Mouse (Mus musculus) leukemia stem cell, adult 10-12 weeks (primary cell): ENCODE measurements around the gene Camkk2. TPM values are rescaled to one million over a fixed set of nuclear protein-coding genes. Genes with fewer than 3 reads are reported as not detected.

Source experiments
- polyA plus RNA-seq: library from polyadenylated mRNA; stranded (reverse); fragments of >175 nt; gene quantifications from 2 replicates; pipeline ENCODE4 v1.2.3, GENCODE M21; 2012; ENCODE audit warnings: low replicate concordance

Camkk2 gene
- 51.7 and 63.9 TPM in 2 replicates for polyA plus RNA-seq

DNA sequence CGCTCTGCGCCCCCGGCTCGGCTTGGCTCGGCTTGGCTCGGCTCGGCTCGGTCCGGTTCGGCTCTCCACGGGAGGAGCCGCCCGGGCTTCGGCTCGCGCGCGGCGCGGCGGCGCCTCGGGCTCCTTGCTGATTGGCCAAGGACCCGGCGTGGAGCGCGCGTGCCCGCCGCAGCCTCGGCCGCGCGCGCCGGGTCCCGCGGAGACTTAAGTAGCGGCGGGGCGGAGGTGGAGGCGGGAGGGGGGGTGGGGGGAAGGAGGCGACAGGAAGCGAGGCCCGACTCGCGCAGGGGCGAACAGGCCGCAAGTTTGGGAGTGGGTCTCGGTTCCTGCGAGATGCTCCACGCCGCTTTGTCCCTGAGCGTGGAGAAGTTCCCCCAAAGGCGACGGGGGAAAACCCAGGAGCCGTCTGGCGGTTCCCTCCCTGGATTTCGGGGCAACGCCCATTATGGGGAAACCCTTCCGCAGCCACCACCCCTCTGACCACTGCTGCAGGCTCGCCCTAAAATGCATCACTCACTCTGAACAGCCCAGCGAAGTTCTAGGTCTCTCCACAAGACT, at the start of gene Camkk2:
Gene Camkk2, minus strand, starts transcription at position 133 of the 558 bp plus-strand sequence.

DNA sequence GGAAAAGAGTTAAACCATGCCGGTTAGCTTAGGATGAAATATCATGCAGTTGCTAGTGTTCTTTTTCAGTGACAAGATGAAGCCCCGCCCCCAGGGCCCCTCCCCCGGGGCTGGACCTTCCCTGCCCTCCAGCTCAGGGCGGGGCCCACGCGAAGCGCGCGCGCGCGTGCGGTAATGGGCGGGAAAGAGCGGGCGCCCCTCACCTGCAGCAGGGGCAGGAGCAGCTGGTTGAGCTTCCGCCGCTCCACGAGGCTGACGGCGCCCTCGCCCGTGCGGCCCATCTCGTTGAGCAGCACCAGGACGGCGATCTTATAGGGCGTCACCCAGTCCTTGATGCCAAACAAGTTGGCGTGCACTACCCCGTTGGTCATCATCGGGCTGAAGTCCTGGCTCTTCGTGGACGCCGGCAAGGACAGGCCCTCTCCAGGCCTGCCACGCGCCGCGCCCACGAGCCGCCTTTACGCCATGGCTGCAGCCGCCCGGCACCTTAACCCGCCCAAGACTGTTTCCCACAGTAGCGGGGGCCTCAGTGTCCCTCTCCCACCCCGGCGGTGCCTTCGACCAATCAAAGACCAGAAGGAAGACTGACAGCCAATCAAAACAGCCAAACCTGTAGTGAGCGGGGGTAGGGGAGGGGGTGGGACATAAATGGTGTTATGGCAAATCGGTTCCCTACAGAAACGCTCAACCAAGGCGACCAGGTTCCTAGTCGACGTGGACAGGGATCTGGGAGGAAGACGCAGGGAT, 41.7 kb upstream of the Camkk2 start, which contains the start of gene Anapc5:
Gene Anapc5, minus strand, starts transcription at position 563 of the 747 bp plus-strand sequence.

DNA sequence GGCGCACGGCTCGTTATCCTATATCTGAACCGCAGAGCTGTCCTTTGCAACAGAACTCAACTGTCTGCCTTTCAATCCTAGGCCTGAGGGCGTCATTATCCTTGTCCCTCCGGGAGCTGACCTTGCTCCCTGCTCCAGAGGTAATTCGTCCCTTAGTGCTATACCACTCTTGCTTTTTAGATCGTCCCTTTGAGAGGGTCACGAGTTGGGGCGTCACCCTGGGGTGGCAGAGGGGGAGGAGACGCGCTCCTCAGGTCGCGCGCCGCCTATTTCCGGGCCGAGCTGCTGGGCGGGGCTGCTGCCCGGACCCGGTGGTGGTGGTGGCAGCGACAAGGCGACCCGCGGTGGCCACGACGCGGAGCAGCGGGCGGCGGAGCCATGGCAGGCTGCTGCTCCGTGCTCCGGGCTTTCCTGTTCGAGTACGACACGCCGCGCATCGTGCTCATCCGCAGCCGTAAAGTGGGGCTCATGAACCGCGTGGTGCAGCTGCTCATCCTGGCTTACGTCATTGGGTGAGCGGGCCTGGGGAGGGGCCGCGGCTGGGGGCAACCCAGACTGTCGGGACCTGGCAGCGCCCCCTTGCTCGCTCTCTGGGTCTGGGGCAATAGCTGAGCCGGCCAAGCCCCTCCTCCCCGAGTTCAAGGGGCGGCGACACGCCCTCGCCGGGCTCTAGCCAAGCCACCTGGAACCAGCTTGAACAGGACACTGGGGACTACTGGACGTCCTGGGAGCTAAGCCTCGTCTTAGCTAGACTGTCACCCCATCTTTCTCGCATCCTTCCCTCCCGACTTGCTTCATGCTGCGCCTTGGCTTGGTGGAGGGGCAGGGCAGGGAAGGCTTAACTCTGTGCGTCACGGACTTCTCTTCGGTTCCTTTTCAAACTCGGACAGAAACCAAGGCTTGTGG, 71.7 kb downstream of the Camkk2 start, which contains the start of gene P2rx4:
Gene P2rx4, plus strand, starts transcription at position 269 of the 906 bp plus-strand sequence.

Other genes starting within 250 kb of the Camkk2 start
- 0.27 TPM in 1 of 2 replicates, not detected in the other for gene Ift81, start 164.9 kb downstream of the Camkk2 start, polyA plus RNA-seq
- 1.3 and 4.6 TPM in 2 replicates for gene P2rx7, start 135.5 kb downstream of the Camkk2 start, polyA plus RNA-seq
- 4.0 and 9.4 TPM in 2 replicates for gene P2rx4, start 71.9 kb downstream of the Camkk2 start, polyA plus RNA-seq
- 121 and 224 TPM in 2 replicates for gene Anapc5, start 41.9 kb upstream of the Camkk2 start, polyA plus RNA-seq
- 3.7 and 9.5 TPM in 2 replicates for gene Rnf34, start 70.6 kb upstream of the Camkk2 start, polyA plus RNA-seq
- 79.9 and 112 TPM in 2 replicates for gene Kdm2b, start 210.4 kb upstream of the Camkk2 start, polyA plus RNA-seq
- 15.0 and 32.4 TPM in 2 replicates for gene Orai1, start 235.7 kb upstream of the Camkk2 start, polyA plus RNA-seq